Mouse (Mus musculus) G1E (cell line): ENCODE data around the gene Jag2.

Experiments used
- CTCF ChIP-seq: IDR thresholded peaks from 2 replicates; pipeline ENCODE4 v1.5.1; 2012; ENCODE audit warnings: low read depth, low read length, inconsistent platforms, mixed read lengths
- GATA1 ChIP-seq: IDR thresholded peaks from 2 replicates; pipeline ENCODE4 v1.6.1; 2012; ENCODE audit warnings: borderline replicate concordance, low read length, inconsistent platforms, mixed read lengths
- GATA2 ChIP-seq: IDR thresholded peaks from 2 replicates; pipeline ENCODE4 v1.6.1; 2012; ENCODE audit warnings: low read depth, low read length, inconsistent platforms, borderline replicate concordance
- POLR2AphosphoS5 ChIP-seq: IDR thresholded peaks from 2 replicates; pipeline ENCODE4 v1.6.1; 2012; ENCODE audit warnings: low read depth, low read length, inconsistent platforms; ENCODE audit not compliant: insufficient replicate concordance
- TAL1 ChIP-seq: conservative IDR thresholded peaks from 2 replicates; pipeline ENCODE4 v1.6.1; 2012; ENCODE audit warnings: low read depth, low read length, inconsistent platforms, mixed read lengths

DNA sequence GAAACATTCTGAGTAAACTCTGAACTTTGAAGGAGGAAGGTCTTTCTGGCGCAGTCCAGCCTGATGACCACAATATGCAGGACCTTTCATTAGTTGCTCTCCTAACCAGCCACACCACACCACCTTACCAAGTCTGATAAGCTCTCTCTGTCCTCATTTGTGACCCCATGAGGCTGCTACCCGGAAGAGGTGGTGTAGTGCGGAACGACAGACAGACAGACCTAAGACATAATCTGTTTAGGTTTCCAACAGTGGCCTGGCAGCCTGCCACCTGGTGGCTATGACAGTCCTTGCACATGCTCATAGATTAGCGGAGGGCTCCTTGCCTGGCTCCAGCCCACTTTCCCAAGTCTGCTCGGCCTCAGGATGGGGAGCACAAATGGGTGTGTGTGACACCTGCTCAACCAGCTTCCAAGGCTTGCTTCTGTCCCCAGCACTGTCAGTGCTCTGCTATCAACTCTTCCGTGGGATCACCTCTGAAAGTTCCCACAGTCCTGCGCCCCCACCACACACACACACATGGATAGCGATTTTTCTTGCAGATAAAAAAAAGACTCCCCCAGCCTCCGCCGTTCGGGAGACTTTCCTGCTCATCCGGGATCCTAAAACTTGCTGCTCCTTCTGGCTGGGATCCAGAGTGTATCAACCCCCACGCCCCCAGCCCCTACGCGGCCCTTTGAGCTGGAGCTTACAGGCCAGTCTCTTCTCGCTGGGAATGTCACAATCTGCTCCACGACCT lies 56.0 kb downstream of the Jag2 start:
- TF ChIP-seq GATA1 (no peak), CTCF (peak; percentile 81), POLR2AphosphoS5 (no peak), TAL1 (no peak), GATA2 (no peak)
